Mouse (Mus musculus) adrenal gland, adult 8-10 months (tissue): ENCODE data around the gene Kcnb1. TPM values are rescaled to one million over a fixed set of nuclear protein-coding genes. Genes with fewer than 3 reads are reported as not detected.

Source experiments
- DNase-seq: peaks from one replicate; pipeline ENCODE4 v3.0.0; 2022
- total RNA-seq, 4 experiments: library from RNA; stranded (reverse); gene quantifications; 2 replicates each; pipeline ENCODE4 v1.2.4; 2022

The Kcnb1 gene
- total RNA-seq, 4 experiments from 2014 or later: 12.6 to 27.7 (median 18.8) TPM

DNA sequence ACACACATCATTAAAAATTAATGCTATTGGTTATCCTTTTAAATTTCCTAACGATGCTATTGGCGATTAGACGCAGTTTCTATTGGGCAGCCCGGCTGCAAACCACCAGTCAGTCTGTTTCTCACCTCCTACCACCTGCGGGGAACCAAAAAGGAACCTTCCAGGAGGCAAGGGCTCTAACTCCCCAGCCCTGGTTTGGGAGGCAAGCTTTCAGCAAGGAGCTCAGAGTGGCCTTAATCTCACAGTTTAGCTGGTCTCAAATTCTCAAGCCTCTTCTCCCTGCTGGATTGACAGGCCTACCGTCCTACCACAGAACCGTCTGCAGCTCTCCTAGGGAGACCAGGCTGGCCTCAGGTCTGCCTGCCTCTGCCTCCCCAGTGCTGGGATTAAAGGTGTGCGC lies 130.4 kb downstream of the Kcnb1 start:
- DNase-seq: no peak

DNA sequence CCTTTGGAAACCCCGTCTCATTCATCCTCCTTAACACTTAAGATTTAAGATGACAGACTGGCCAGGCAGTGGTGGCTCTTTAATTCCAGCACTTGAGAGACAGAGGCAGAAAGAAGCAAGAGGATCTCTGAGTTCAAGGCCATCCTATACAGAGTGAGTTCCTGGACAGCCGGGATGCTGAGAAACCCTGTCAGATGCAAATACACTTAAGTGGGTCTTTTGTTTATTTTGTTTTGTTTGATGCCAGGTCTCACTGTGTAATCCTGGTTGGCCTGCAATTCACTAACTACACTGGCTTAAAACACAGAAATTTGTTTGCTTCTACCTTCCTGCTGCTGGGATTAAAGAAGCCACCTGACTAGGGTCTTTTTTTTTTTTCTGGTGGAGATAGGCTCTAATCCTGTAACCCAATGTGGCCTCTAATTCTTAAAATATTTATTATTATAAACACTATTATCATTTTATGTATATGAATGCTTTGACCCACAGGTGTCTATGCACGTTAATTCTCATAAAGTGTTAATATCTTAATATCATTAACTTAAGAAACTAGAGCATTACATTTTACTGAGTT lies 131.1 kb downstream of the Kcnb1 start:
- DNase-seq: no peak

DNA sequence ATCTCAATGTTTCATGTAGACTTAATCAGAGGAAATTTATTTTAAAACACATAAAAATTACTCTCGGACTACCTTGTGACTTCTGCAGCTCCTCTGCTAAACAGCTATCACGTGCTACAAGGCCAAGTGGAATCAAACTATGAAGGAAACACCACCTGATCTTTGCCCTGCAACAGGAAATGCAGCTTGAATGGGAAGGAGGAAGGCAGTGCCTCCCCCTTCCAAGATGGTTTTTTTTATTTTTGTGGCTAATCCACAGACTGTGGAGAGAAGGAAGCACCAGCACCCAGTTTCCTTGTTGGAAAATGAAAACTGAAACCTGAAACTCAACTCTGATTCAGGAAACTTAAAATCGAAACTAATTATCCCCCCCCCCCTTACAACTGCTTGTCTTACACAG lies 131.8 kb downstream of the Kcnb1 start:
- DNase-seq: no peak

DNA sequence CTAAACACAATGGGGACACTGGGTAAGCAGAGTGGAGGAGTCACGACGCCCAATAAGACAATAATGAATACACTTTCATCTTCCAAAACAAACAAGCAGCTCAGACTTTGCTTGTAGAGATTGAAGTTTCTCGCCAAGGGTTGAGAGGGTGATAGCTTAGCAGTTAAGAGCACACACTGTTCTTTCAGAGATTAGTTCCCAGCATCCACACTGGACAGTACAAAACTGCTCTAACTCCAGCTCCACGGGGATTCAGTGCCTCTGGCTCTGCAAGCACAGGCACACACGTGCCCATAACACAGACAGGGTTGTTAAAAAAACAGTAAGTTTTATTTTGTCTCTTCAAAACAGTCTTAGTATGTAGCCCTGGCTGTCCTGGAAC lies 133.0 kb downstream of the Kcnb1 start:
- DNase-seq: no peak

DNA sequence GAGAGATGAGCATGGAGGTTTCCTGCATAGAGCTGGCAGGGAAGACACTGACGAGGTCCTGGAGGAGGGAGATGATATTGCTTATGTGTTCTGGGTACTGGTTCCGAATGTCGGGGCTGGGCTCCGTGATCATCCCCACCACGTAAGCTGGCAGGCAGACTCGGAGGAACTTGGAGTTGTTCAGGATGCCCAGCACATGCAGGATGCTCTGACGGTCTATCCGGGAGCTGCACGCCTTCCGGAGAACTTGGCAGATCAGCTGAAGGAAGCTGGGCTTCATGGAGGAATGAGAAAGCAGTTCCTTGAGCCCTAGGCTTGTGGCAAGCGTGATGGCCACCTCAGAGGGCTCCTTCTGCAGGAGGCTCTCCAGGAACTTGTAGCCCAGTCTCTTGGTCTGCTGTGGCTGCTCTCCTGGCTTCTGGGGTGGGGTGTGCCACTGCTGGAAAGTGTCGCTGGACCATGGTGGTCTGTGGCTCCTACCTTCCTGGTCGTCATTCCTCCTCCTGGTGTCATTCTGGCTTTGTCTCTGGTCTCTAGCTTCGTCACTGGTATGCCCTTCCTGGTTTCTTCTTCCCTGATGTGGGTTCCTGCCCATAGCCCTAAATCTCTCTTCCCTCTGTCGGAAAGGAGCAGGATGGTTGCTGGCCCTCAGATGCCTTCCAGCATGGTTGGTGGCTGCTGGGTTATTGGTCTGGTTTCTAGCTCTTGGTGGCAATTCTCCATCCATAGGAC lies 133.6 kb downstream of the Kcnb1 start:
- no peak for DNase-seq

DNA sequence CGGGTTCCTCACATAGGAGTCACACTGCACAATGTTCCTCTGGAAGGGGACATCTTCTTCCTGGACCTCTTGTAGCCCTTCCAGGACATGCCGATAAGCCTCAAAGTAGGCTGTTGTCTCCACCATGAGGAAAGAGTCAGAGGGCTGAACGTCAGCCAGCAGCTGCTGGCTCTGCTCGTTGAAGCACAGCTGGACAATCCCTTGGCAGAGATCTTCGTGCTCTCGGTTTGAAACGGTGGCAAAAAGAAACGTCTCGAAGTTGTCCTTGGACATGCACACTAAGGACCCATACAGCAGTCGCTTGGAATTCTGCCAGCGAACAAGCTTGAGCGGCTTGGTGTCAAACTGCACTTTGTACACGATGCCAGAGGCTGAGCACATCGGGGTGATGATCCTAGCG lies 134.6 kb downstream of the Kcnb1 start:
- no peak for DNase-seq

DNA sequence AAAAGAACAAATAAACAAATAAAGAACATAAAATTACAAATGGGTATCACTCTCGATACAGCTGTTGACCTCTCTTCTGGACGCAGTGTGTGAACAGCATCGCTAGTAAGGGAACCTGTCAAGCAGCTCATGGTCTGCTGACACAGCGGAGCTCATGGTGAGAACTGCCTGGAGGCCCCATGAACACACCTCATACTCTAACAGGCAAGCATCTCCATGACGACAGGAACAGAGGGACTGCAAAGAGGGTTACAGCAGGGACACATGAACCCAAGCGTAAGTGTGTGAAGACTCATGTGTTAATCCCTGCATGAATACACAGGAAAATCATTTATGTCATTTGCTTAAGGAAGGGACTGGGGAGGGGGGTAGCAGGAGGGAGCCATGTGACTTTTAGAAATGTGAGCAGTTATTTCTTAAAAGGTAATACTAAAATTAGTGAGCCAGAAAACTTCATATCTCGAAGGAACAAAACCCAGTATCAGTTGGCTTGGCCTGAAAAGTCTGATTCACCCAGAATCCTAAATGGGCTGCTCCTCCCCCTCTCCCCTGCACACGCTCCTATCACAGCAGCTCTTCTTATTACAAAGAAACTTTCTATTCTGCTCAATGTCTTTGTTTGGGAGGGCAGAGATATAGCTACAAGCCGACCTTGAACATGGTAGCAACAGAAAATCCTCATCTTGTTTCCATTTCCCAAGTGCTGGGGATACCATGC lies 136.7 kb downstream of the Kcnb1 start:
- no peak for DNase-seq

DNA sequence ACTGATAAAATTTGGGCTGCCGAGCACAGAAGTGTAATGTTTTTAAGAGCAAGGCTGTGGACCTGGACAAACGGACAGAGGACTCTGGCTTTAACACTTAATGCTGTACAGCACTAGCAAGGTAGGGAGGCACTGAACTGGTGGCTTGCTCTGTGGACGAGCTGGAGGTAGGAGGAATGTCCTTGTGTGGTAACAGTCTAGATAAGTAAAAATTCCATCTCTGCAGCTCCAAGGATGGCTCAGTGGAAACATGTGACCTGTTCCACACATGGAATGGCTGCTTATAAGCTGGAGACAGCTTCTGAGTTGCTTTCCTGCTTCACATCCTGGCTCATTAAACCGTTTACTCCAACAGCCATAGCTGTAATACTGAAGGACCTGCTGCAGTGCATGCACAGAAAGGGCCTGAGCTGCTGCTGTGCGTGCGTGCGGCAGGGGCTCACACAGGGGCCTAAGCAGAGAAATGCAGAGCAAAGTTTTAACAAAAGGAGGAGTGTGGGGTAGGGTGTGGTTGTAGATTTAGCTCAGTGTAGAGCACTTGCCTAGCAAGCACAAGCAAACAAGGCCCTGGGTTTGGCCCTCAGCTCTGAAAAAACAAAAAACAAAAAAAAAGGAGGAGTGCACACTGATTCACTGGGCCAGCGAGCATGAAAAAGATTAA lies 141.1 kb downstream of the Kcnb1 start:
- DNase-seq: no peak

DNA sequence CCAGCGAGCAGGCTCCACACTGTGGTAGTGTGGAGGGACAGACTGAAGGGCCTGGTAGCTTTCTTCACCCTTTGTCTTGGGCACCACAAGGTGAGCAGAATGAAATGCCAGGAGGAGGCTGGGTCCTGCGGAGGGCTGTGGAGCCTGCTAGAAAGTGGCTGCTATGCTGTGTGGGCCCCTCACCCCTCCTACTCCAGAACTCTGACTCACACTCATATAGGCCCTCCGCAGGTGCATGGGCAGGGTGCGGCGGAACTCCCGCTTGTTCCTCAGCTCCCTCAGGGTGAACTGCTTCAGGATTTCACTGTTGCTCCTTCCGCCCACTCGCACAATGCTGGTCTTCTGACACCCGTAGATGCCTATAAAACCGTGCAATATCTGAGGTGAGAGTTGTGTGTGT lies 141.7 kb downstream of the Kcnb1 start:
- no peak for DNase-seq

Other genes starting within 250 kb of the Kcnb1 start
- 10 to 100 TPM; 66.1 to 83.6 (median 74.3) TPM for gene Stau1, start 193.9 kb downstream of the Kcnb1 start, total RNA-seq
- gene Ddx27, start 175.0 kb downstream of the Kcnb1 start, total RNA-seq: 10 to 100 TPM; 29.3 to 40.7 (median 34.2) TPM
- 10 to 100 TPM; 49.6 to 76.3 (median 64.9) TPM for gene Znfx1, start 127.1 kb downstream of the Kcnb1 start, total RNA-seq
- 10 to 100 TPM; 26.8 to 54.4 (median 40.8) TPM for gene Ptgis, start 50.4 kb upstream of the Kcnb1 start, total RNA-seq
- gene B4galt5, start 159.0 kb upstream of the Kcnb1 start, total RNA-seq: 100 to 1,000 TPM in 2 of 4 experiments, 10 to 100 TPM in 2; 85.7 to 181 (median 114) TPM
- 10 to 100 TPM; 39.8 to 87.3 (median 53.6) TPM for gene Slc9a8, start 231.6 kb upstream of the Kcnb1 start, total RNA-seq